Mouse (Mus musculus): ENCODE results near the gene Ndufa8. TPM values are rescaled to one million over a fixed set of nuclear protein-coding genes. Genes with fewer than 3 reads are reported as not detected.

Gene Ndufa8
- polyA plus RNA-seq, 1 experiment, result 260 TPM

- TF ChIP-seq FOSL1 (IDR thresholded peaks at IDR 0.05; ENCODE audit: insufficient read depth, low read length, poor library complexity, severe bottlenecking) (no peak), MYOG (IDR thresholded peaks at IDR 0.05; ENCODE audit: control insufficient read depth, extremely low read depth, insufficient read length) (no peak), MAX (IDR thresholded peaks at IDR 0.05) (no peak), MYOD1 (IDR thresholded peaks at IDR 0.05; ENCODE audit: control insufficient read depth, insufficient read length, low read depth) (no peak), USF1 (IDR thresholded peaks at IDR 0.05; ENCODE audit: low read depth) (no peak), CEBPB (IDR thresholded peaks at IDR 0.05; ENCODE audit: low read depth) (no peak), CTCF (IDR thresholded peaks at IDR 0.05; ENCODE audit: control insufficient read depth, insufficient read depth, insufficient read length) (no peak)
Measured at GRCm38 (mm10) chr2:36081446-36081845, 32.2 kb upstream of the Ndufa8 start.

GRCm38 (mm10) chr2:36077160-36077761 lies 28.1 kb upstream of the Ndufa8 start:
- H3ac ChIP-seq (ENCODE audit: control insufficient read depth, insufficient read length, low read depth), result no peak overlapping the region
- no peaks in the 10 kb centered on the region for H3K36me3 ChIP-seq (ENCODE audit: control insufficient read depth, insufficient read depth)
- H3K79me3 ChIP-seq (ENCODE audit: low read depth), result no peaks in the 10 kb centered on the region
- H3K79me2 ChIP-seq (ENCODE audit: control insufficient read depth, insufficient read depth), result no peaks in the 10 kb centered on the region
- TF ChIP-seq MYOG (IDR thresholded peaks at IDR 0.05; ENCODE audit: control insufficient read depth, extremely low read depth, insufficient read length) (no peak), FOSL1 (IDR thresholded peaks at IDR 0.05; ENCODE audit: insufficient read depth, low read length, poor library complexity, severe bottlenecking) (no peak), MAX (IDR thresholded peaks at IDR 0.05) (no peak), CEBPB (IDR thresholded peaks at IDR 0.05; ENCODE audit: low read depth) (no peak), MYOD1 (IDR thresholded peaks at IDR 0.05; ENCODE audit: control insufficient read depth, insufficient read length, low read depth) (no peak), CTCF (IDR thresholded peaks at IDR 0.05; ENCODE audit: control insufficient read depth, insufficient read depth, insufficient read length) (no peak), USF1 (IDR thresholded peaks at IDR 0.05; ENCODE audit: low read depth) (no peak)
- H3K27me3 ChIP-seq (ENCODE audit: control insufficient read depth, insufficient read depth, insufficient read length), result no peaks in the 10 kb centered on the region
- H3K4me3 ChIP-seq (ENCODE audit: insufficient read depth, poor library complexity, severe bottlenecking), result no peak overlapping the region

More at GRCm38 (mm10) chr2:36081446-36081845, 32.2 kb upstream of the Ndufa8 start:
- no peak overlapping the region for H3ac ChIP-seq (ENCODE audit: control insufficient read depth, insufficient read length, low read depth)
- H3K79me2 ChIP-seq (ENCODE audit: control insufficient read depth, insufficient read depth), result no peaks in the 10 kb centered on the region
- no peaks in the 10 kb centered on the region for H3K27me3 ChIP-seq (ENCODE audit: control insufficient read depth, insufficient read depth, insufficient read length)
- H3K4me3 ChIP-seq (ENCODE audit: insufficient read depth, poor library complexity, severe bottlenecking), result no peak overlapping the region
- H3K79me3 ChIP-seq (ENCODE audit: low read depth), result no peaks in the 10 kb centered on the region
- peaks cover 17% of the 10 kb centered on the region for H3K36me3 ChIP-seq (ENCODE audit: control insufficient read depth, insufficient read depth)

GRCm38 (mm10) chr2:36075210-36075609 lies 26.0 kb upstream of the Ndufa8 start:
- Histone ChIP-seq H3K36me3 (ENCODE audit: control insufficient read depth, insufficient read depth) (no peaks in the 10 kb centered on the region), H3ac (ENCODE audit: control insufficient read depth, insufficient read length, low read depth) (no peak overlapping the region), H3K4me3 (ENCODE audit: insufficient read depth, poor library complexity, severe bottlenecking) (no peak overlapping the region), H3K79me3 (ENCODE audit: low read depth) (no peaks in the 10 kb centered on the region), H3K79me2 (ENCODE audit: control insufficient read depth, insufficient read depth) (no peaks in the 10 kb centered on the region), H3K27me3 (ENCODE audit: control insufficient read depth, insufficient read depth, insufficient read length) (peaks cover 9% of the 10 kb centered on the region)
- TF ChIP-seq MYOD1 (IDR thresholded peaks at IDR 0.05; ENCODE audit: control insufficient read depth, insufficient read length, low read depth) (no peak), MAX (IDR thresholded peaks at IDR 0.05) (no peak), CEBPB (IDR thresholded peaks at IDR 0.05; ENCODE audit: low read depth) (no peak), CTCF (IDR thresholded peaks at IDR 0.05; ENCODE audit: control insufficient read depth, insufficient read depth, insufficient read length) (no peak), USF1 (IDR thresholded peaks at IDR 0.05; ENCODE audit: low read depth) (no peak), FOSL1 (IDR thresholded peaks at IDR 0.05; ENCODE audit: insufficient read depth, low read length, poor library complexity, severe bottlenecking) (no peak), MYOG (IDR thresholded peaks at IDR 0.05; ENCODE audit: control insufficient read depth, extremely low read depth, insufficient read length) (no peak)

- Histone ChIP-seq H3K79me3 (ENCODE audit: low read depth) (no peaks in the 10 kb centered on the region), H3K4me3 (ENCODE audit: insufficient read depth, poor library complexity, severe bottlenecking) (no peak overlapping the region), H3K36me3 (ENCODE audit: control insufficient read depth, insufficient read depth) (no peaks in the 10 kb centered on the region), H3K79me2 (ENCODE audit: control insufficient read depth, insufficient read depth) (no peaks in the 10 kb centered on the region), H3K27me3 (ENCODE audit: control insufficient read depth, insufficient read depth, insufficient read length) (peaks cover 11% of the 10 kb centered on the region), H3ac (ENCODE audit: control insufficient read depth, insufficient read length, low read depth) (no peak overlapping the region)
- TF ChIP-seq CEBPB (IDR thresholded peaks at IDR 0.05; ENCODE audit: low read depth), result no peak
- TF ChIP-seq MYOD1 (IDR thresholded peaks at IDR 0.05; ENCODE audit: control insufficient read depth, insufficient read length, low read depth), result no peak
- no peak for TF ChIP-seq CTCF (IDR thresholded peaks at IDR 0.05; ENCODE audit: control insufficient read depth, insufficient read depth, insufficient read length)
- no peak for TF ChIP-seq USF1 (IDR thresholded peaks at IDR 0.05; ENCODE audit: low read depth)
Measured at GRCm38 (mm10) chr2:36073781-36074180, 24.6 kb upstream of the Ndufa8 start.

- Histone ChIP-seq H3K79me2 (ENCODE audit: control insufficient read depth, insufficient read depth) (no peaks in the 10 kb centered on the region), H3K27me3 (ENCODE audit: control insufficient read depth, insufficient read depth, insufficient read length) (peaks cover 17% of the 10 kb centered on the region), H3ac (ENCODE audit: control insufficient read depth, insufficient read length, low read depth) (no peak overlapping the region), H3K36me3 (ENCODE audit: control insufficient read depth, insufficient read depth) (no peaks in the 10 kb centered on the region), H3K4me3 (ENCODE audit: insufficient read depth, poor library complexity, severe bottlenecking) (no peak overlapping the region), H3K79me3 (ENCODE audit: low read depth) (no peaks in the 10 kb centered on the region)
- no peak for TF ChIP-seq FOSL1 (IDR thresholded peaks at IDR 0.05; ENCODE audit: insufficient read depth, low read length, poor library complexity, severe bottlenecking)
- TF ChIP-seq CEBPB (IDR thresholded peaks at IDR 0.05; ENCODE audit: low read depth), result no peak
- TF ChIP-seq USF1 (IDR thresholded peaks at IDR 0.05; ENCODE audit: low read depth), result no peak
- no peak for TF ChIP-seq CTCF (IDR thresholded peaks at IDR 0.05; ENCODE audit: control insufficient read depth, insufficient read depth, insufficient read length)
Measured at GRCm38 (mm10) chr2:36071660-36072305, 22.6 kb upstream of the Ndufa8 start.

Data from C2C12 (cell line).